Mouse (Mus musculus) intestine, postnatal 0 days (tissue): ENCODE results near the gene Il22ra2. TPM values are rescaled to one million over a fixed set of nuclear protein-coding genes. Genes with fewer than 3 reads are reported as not detected.
A peak's percentile ranks its signal among the peaks of the same experiment; 100 is the strongest.

Experiments used
- ATAC-seq: fragments of 200-750 bp; cut with Nextera tagmentation; 2 replicates; pipeline ENCODE4 v1.8.0; 2017; ENCODE audit warnings: mild to moderate bottlenecking, moderate TSS enrichment, moderate library complexity
- H3K27ac ChIP-seq: fragments of 300-500 bp; sonication (generic); 2 replicates; pipeline ENCODE4 v1.5.1; 2014; ENCODE audit warnings: mild to moderate bottlenecking, low read depth, low read length, moderate library complexity
- H3K27me3 ChIP-seq: fragments of 300-500 bp; sonication (generic); replicated peaks from 2 replicates; pipeline ENCODE4 v1.6.1; 2014; ENCODE audit warnings: low read length, mixed read lengths; ENCODE audit not compliant: control insufficient read depth, insufficient read depth
- H3K36me3 ChIP-seq: fragments of 300-500 bp; sonication (generic); 2 replicates; pipeline ENCODE4 v1.6.1; 2014; ENCODE audit warnings: mild to moderate bottlenecking, moderate library complexity; ENCODE audit not compliant: control insufficient read depth, insufficient read depth
- H3K4me1 ChIP-seq: fragments of 300-500 bp; sonication (generic); replicated peaks from 2 replicates; pipeline ENCODE4 v1.6.1; 2014; ENCODE audit warnings: antibody characterized with exemption, low read length, mixed read lengths; ENCODE audit not compliant: control insufficient read depth, insufficient read depth
- H3K4me2 ChIP-seq: fragments of 300-500 bp; sonication (generic); replicated peaks from 2 replicates; pipeline ENCODE4 v1.6.1; 2014; ENCODE audit warnings: low read depth, mild to moderate bottlenecking, moderate library complexity
- H3K4me3 ChIP-seq: fragments of 300-500 bp; sonication (generic); 2 replicates; pipeline ENCODE4 v1.5.1; 2014; ENCODE audit warnings: low read depth, low read length
- H3K9ac ChIP-seq: fragments of 300-500 bp; sonication (generic); 2 replicates; pipeline ENCODE4 v1.6.1; 2014; ENCODE audit warnings: mild to moderate bottlenecking, low read depth, low read length
- H3K9me3 ChIP-seq: fragments of 300-500 bp; sonication (generic); 2 replicates; pipeline ENCODE4 v1.6.1; 2016; ENCODE audit warnings: mixed run types; ENCODE audit not compliant: control insufficient read depth
- CTCF ChIP-seq: sonication (generic); IDR thresholded peaks from 2 replicates; pipeline ENCODE4 v1.5.1; 2016; ENCODE audit warnings: low read depth, mild to moderate bottlenecking, control low read depth, antibody characterized with exemption, moderate library complexity
- WGBS: fragments of 180-500 bp; shearing (Covaris S2); extraction: QIAGEN DNeasy Blood & Tissue Kit; methylation state at CpG from one replicate; pipeline ENCODE4 v1.1.7; 2014; 5-methylcytosine and 5-hydroxymethylcytosine counted together
- polyA plus RNA-seq: library from polyadenylated mRNA; unstranded; fragments of >200 nt; fragmentation: Nextera tagmentation; extraction: Ambion mirVana; gene quantifications from 2 replicates; pipeline ENCODE4 v1.2.1, GENCODE M21; 2015

Gene Il22ra2
- polyA plus RNA-seq: 0.12 and 0.18 TPM in 2 replicates

- no peak within 1 kb of the TSS for H3K4me3 ChIP-seq
- no peak for TF ChIP-seq CTCF
- H3K36me3 ChIP-seq: no peaks in the 10 kb centered on the region
- H3K27me3 ChIP-seq: no peaks in the 10 kb centered on the region
- no peak within 1 kb of the TSS for H3K27ac ChIP-seq
- H3K9me3 ChIP-seq: no peaks in the 10 kb centered on the region
- ATAC-seq: no peak
- H3K9ac ChIP-seq: no peak within 1 kb of the TSS
- no peak within 1 kb of the TSS for H3K4me2 ChIP-seq
- 96% methylated on average over 2 of the region's 2 CpGs for WGBS
- H3K4me1 ChIP-seq: no peaks in the 10 kb centered on the region
These were observed at the start of gene Il22ra2 for GRCm38 (mm10) chr10:19621408-19622048. Gene Il22ra2, plus strand, starts transcription at chr10:19621998.

GRCm38 (mm10) chr10:19577571-19577970 is 44.2 kb upstream of the Il22ra2 start:
- H3K4me3 ChIP-seq: no peak overlapping the region
- no peaks in the 10 kb centered on the region for H3K36me3 ChIP-seq
- H3K27ac ChIP-seq: no peak overlapping the region
- H3K9ac ChIP-seq: no peak overlapping the region
- no peaks in the 10 kb centered on the region for H3K4me1 ChIP-seq
- ATAC-seq: no peak
- no peak overlapping the region for H3K4me2 ChIP-seq
- no peaks in the 10 kb centered on the region for H3K9me3 ChIP-seq
- no peaks in the 10 kb centered on the region for H3K27me3 ChIP-seq
- WGBS: 87% methylated on average over 3 of the region's 3 CpGs
- TF ChIP-seq CTCF: no peak

GRCm38 (mm10) chr10:19578001-19578400 is 43.8 kb upstream of the Il22ra2 start:
- WGBS: 81% methylated on average over 6 of the region's 6 CpGs
- Histone ChIP-seq H3K4me2 (no peak overlapping the region), H3K9me3 (no peaks in the 10 kb centered on the region), H3K4me1 (no peaks in the 10 kb centered on the region), H3K36me3 (no peaks in the 10 kb centered on the region), H3K27ac (no peak overlapping the region), H3K27me3 (no peaks in the 10 kb centered on the region), H3K9ac (no peak overlapping the region), H3K4me3 (no peak overlapping the region)
- ATAC-seq: no peak
- TF ChIP-seq CTCF: no peak

GRCm38 (mm10) chr10:19578409-19578986 is 43.3 kb upstream of the Il22ra2 start:
- H3K9ac ChIP-seq: no peak overlapping the region
- ATAC-seq: no peak
- no peak overlapping the region for H3K4me3 ChIP-seq
- H3K4me2 ChIP-seq: no peak overlapping the region
- TF ChIP-seq CTCF: no peak
- no peaks in the 10 kb centered on the region for H3K27me3 ChIP-seq
- H3K36me3 ChIP-seq: no peaks in the 10 kb centered on the region
- H3K27ac ChIP-seq: no peak overlapping the region
- no peaks in the 10 kb centered on the region for H3K4me1 ChIP-seq
- no peaks in the 10 kb centered on the region for H3K9me3 ChIP-seq
- WGBS: 63% methylated on average over 9 of the region's 9 CpGs

- no peak overlapping the region for H3K4me2 ChIP-seq
- no peak overlapping the region for H3K9ac ChIP-seq
- no peaks in the 10 kb centered on the region for H3K27me3 ChIP-seq
- H3K9me3 ChIP-seq: no peaks in the 10 kb centered on the region
- H3K4me1 ChIP-seq: no peaks in the 10 kb centered on the region
- H3K4me3 ChIP-seq: no peak overlapping the region
- WGBS: 28% methylated on average over 3 of the region's 3 CpGs
- ATAC-seq: peak; percentile 93
- TF ChIP-seq CTCF: no peak
- peak overlapping the region; percentile 78 for H3K27ac ChIP-seq
- no peaks in the 10 kb centered on the region for H3K36me3 ChIP-seq
These were observed 41.1 kb upstream of the Il22ra2 start for GRCm38 (mm10) chr10:19580660-19581059.

- H3K4me2 ChIP-seq: no peak overlapping the region
- no peak for TF ChIP-seq CTCF
- H3K9ac ChIP-seq: no peak overlapping the region
- no peaks in the 10 kb centered on the region for H3K36me3 ChIP-seq
- ATAC-seq: peak; percentile 62
- no peaks in the 10 kb centered on the region for H3K4me1 ChIP-seq
- 32% methylated on average over 8 of the region's 9 CpGs for WGBS
- peak overlapping the region; percentile 65 for H3K27ac ChIP-seq
- H3K4me3 ChIP-seq: no peak overlapping the region
- H3K27me3 ChIP-seq: no peaks in the 10 kb centered on the region
- no peaks in the 10 kb centered on the region for H3K9me3 ChIP-seq
These were observed 39.8 kb upstream of the Il22ra2 start for GRCm38 (mm10) chr10:19581844-19582582.
